Mouse (Mus musculus): Measurements from ENCODE around the gene Knstrn.

Knstrn gene

DNA sequence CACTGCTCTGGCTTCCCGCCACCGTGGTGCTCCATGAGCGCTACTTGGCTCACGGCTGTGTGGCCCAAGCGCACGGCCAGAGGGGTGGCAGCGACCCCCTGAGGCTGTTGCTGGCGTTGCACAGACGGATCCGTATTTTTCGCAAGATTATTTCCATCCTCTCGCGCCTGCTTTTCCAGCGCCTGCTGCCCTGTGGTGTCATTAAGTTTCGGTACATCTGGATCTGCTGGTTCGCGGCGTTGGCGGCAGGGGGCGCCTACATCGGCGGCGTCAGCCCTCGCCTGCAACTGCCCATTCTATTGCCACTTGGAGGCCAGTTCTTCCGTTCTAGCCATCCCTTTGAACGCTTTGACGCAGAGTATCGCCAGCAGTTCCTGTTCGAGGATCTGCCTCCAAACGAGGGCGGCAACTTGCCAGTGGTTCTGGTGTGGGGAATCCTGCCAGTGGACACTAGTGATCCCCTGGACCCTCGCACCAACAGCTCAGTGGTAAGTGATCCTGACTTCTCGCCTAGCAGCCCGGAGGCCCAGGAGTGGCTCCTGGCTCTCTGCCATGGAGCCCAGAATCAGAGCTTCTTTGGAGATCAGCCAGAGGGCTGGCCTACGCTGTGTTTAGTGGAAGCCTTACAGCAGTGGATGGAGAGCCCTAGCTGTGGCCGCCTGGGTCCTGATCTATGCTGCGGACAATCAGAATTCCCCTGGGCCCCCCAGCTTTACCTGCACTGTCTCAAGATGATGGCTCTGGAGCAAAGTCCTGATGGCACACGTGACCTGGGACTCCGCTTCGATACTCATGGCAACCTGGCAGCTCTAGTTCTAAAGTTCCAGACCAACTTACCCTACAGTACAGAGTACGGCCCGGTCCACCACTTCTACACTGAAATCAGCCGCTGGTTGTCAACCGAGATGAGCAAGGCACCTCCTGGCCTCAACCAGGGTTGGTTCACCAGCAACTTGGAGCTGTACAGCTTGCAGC lies 23.0 kb upstream of the Knstrn start:
- peak; percentile 89 for DNase-seq

GRCm38 (mm10) chr2:118791591-118792258 lies 22.1 kb upstream of the Knstrn start:
- DNase-seq = peak; percentile 48

GRCm38 (mm10) chr2:118792259-118792613 lies 21.6 kb upstream of the Knstrn start:
- DNase-seq = peak; percentile 45

GRCm38 (mm10) chr2:118793636-118794035 lies 20.2 kb upstream of the Knstrn start:
- DNase-seq = no peak

- no peak for DNase-seq
Measured at GRCm38 (mm10) chr2:118802542-118803118, 11.2 kb upstream of the Knstrn start.

DNA sequence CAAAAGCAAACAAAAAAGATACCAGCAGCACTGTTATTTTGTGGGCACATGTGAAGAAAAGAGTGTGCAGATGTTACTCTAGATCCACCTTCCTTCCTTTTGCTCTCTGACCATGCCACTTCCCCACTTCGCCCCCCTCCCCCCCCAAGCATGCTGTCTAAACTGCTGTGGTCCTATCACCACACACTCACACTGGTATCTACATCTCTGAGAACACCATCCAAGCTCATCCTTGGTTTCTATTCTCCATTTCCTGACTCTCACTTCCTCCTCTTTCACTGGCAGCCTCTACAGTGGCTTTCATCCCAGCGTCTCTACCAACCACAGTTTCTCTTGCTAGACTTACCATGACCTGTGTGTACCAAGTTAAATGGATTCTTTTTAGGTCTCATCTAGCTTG lies 9.3 kb upstream of the Knstrn start:
- no peak for DNase-seq

DNA sequence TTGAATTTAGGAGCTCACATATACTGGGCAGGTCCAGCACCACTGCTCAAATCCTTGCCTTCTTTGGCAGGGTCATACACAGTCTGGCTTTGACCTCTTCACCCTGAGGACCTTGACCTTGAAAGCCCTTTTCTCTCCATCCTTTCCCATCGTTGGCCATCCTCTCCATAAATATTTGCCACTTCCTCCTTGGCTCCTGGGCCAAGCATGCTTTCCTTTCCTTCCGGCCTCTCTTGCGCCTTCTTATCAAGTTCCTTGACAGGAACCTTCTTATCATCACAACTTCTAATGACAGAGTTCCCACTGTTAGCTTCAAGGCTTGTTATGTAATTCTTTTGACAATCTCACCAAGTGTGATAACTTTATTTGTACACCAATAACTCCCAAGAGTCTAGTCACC lies 8.7 kb upstream of the Knstrn start:
- DNase-seq = no peak

GRCm38 (mm10) chr2:118805756-118806155 lies 8.0 kb upstream of the Knstrn start:
- DNase-seq = no peak

DNA sequence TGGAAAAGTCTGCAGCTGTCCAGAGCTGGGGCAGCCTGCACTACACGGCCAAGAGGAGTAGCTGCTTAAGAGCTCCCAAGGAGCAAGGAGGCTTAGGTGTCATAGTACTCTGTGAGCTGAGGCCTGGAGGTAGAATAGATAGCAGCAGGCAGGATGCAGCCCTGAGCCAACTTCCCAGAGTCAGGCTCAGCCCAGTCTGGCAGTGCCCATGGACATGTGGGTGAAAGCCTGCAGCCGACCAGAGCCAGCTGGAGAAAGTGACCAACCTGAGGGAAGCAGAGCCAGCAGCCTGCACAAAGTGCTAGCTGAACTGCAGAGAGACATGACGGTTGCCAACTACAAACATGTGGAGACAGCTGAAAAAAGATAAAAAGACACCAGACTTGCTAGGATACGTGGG lies 6.9 kb upstream of the Knstrn start:
- DNase-seq = peak; percentile 70

DNA sequence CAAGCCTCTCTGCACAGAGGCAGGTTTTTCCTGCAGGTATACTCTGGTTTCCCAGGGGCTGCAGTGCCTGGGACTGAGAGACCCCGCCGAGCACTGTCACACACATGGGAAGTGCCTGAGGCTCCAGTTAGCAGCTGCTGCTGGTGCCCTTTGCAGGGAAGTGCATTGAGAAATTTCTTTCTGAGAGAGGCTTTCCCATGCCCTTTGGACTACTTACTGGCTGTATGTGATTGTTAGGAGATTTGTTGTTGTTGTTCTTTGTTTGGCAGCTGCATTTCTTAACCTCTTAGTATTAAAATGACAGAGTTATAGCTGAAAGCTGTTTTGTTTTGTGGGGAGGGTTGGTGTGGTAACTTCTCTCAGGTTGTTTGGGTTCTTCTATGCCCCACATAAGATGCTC lies 2.9 kb upstream of the Knstrn start:
- DNase-seq = no peak

GRCm38 (mm10) chr2:118812724-118813123 lies 1.1 kb upstream of the Knstrn start:
- no peak for DNase-seq

- DNase-seq = no peak
Measured at GRCm38 (mm10) chr2:118822800-118823199, 9.0 kb downstream of the Knstrn start.

DNA sequence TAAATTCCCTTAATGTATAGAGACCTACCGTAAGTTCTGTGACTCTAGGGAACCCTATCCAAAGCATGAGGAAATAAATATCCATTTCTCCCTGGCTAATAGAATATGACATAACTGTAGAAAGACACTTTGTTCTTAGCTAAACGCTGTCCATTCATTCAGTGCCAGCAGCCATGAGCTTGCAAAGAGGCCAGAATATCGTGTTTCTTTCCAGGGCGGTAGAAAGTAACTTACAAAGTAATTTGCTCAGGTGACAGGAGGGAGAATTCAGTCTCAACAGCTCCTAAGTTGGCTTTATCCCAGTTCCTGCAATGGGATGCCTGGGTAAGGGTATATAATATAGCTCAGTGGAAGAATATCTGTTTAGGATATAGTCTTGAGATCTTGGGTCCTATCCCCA lies 10.6 kb downstream of the Knstrn start:
- DNase-seq = no peak

DNA sequence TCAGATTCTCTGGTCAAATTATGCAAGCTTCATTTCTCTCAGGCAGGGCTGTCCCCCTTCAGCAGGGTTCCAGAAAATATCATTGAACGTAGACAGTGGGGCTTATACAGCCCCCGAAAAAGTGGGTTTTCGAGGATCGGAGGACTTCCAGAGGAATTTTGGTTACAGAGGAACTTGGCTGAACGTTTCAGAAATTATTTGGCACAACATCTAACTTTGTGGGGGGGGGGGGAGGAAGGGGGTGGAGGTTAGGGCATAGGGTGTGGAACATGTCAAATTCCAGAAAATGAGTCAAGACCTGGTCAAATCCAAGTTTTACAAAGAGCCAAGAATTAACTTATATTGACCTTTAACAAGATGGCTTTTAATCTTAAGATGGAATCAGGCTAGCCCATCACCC lies 15.3 kb downstream of the Knstrn start:
- no peak for DNase-seq

DNA sequence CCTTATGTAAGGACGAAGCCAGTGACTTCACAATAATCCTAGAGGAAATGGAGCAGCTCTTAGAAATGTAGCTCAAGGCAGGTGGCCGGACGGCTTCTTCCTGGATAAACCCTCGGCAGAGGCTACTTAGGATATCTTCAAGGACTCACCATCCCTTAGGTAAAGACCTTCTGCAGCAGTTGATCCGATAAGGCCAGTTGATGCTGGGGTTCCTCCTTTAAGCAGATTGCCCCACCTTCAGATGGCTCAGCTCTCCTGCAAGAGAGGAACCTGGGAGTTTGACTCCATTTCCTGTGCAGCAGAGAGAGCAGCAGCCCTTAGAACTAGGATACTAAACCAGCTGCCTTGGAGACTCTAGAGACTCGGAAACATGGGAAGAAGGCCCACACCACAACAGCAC lies 20.3 kb downstream of the Knstrn start:
- no peak for DNase-seq

GRCm38 (mm10) chr2:118835115-118835514 lies 21.3 kb downstream of the Knstrn start:
- no peak for DNase-seq

- no peak for DNase-seq
Measured at GRCm38 (mm10) chr2:118838330-118838729, 24.5 kb downstream of the Knstrn start.

DNA sequence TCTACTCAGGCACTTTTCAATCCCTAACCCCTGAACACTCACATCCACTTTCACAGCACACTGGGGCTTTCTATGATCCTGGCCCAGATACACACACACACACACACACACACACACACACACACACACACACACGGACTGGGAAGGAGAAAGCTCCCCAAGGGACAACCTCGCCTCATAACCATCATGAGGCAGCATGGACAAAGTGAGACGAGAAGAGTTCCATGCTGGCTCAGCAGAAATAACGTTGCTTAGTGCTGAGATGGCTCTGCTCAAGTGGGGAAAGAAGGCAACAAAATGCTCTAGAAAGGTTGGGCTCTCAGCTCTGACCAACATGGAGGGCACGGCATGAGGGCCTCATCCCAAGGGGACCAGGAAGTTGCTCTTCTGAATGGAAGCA lies 27.4 kb downstream of the Knstrn start:
- no peak for DNase-seq

DNA sequence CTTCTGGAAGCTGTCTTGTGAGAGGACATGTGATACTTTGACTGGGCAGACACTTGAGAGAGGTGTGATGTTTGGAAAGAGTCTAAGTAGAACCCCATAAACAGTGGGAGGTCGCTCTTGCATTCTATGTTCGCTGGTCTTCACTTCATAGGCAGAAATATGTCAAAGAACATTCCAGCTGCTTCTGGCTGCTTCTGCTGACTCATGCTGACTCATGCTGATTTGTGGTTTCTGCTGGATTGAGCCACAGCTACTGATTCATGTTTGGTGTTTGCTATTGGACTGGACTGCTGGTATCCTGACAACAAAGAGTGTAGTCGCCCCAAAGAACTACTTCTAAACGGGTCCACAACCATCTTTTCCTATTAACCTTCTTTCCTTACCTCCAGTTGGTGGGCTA lies 28.0 kb downstream of the Knstrn start:
- DNase-seq = no peak

DNA sequence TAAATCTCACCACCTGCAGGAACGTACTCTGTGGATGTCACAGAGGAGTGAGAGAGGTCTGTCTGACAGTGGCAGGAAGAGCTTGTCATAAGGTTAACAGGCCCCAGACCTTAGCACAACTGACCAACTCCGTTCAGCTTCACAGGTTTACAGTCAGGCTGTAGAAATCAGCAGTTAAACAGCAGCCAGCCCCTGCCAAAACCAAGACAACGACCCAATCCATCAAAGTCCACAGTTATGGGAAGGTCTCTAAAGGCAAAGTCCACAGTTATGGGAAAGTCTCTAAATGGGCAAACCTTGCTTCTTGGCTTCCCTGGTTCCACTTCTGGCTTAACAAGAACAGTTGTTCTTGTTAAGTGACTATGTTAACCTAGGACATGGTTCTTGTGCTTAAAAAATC lies 30.6 kb downstream of the Knstrn start:
- no peak for DNase-seq

- no peak for DNase-seq
Measured at GRCm38 (mm10) chr2:118846246-118846645, 32.4 kb downstream of the Knstrn start.

DNA sequence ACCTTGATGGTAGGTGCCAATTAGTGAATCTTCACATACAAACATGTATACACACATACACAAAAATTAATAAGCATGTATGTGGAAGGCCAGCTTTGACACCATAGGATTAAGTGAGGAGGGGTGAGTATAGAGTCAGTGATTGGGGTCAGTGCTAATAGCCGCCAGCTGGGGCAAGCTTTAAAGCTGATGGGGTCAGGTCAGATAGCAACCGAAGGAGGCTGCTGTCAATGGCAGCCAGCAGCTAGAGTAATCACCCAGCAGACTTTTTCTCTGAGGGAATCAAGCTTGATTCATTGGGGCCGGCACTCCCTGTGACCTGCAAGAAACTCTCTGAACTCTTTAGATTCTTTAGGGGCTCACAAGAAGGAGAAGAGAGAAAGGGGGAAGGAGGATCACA lies 38.0 kb downstream of the Knstrn start:
- DNase-seq = no peak

DNA sequence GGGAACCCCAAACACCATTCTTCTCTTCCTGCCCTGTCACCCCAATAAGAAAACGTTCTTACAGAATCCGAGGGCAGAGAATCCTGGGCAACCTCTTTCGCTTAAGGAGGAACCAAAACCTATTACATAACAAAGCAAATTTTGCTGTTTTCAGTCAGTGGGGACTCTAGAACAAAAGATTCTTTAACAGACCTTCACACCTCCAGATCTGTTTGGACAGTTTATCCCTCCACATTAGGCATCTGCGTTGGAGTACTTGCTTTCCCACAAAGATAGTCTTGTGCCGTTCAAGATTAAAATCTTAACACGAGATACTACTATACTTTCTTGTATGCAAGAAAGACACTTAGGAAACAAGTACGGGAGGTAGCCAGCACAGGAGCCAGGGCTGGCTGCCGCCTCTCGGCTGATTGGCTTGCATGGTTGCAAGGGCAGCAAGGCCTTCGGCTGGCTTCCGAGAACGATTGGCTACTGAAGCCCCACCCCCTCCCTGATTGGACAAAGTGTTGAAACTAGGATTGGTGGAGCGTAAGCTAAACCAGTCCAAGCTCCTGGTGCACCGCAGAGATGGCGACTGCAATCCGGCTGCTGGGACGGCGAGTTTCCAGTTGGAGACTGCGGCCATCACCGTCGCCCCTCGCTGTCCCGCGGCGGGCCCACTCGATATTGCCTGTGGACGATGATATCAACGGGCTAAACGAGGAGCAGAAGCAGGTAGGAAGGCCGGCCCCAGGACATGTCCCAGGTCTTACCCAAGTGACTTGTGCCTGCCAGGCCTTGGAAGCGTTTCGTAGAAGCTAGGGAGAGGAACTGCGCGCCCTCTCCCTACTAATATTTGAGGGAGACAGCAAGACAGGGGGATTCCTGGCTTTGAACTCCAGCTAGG lies 47.9 kb downstream of the Knstrn start, which contains the start of gene Ivd:
TSS of gene Ivd (plus strand) at position 501 of the 886 bp plus-strand sequence.
- DNase-seq = peak; percentile 94

Data from cerebellum, adult 9-10 months (tissue).